Mouse (Mus musculus): ENCODE data around the gene Dmgdh. TPM values are rescaled to one million over a fixed set of nuclear protein-coding genes. Genes with fewer than 3 reads are reported as not detected.

Dmgdh gene
- polyA plus RNA-seq, 1 experiment = 0.17 TPM

GRCm38 (mm10) chr13:93723455-93723854, 49.2 kb downstream of the Dmgdh start:
- Histone ChIP-seq H3K27me3 (ENCODE audit: control insufficient read depth, insufficient read depth, low read length) (no peaks in the 10 kb centered on the region), H3K36me3 (ENCODE audit: control insufficient read depth, insufficient read depth, low read length) (no peaks in the 10 kb centered on the region), H3K27ac (ENCODE audit: control insufficient read depth, insufficient read depth, low read depth, low read length) (no peak overlapping the region), H3K4me1 (ENCODE audit: control insufficient read depth, insufficient read depth, low read length) (no peaks in the 10 kb centered on the region), H3K4me3 (ENCODE audit: control insufficient read depth, low read depth, low read length) (no peak overlapping the region)
- TF ChIP-seq POLR2A (IDR thresholded peaks at IDR 0.05; ENCODE audit: control insufficient read depth, low read depth, low read length) = no peak

- H3K27ac ChIP-seq (ENCODE audit: control insufficient read depth, insufficient read depth, low read depth, low read length) = no peak overlapping the region
- no peak overlapping the region for H3K4me3 ChIP-seq (ENCODE audit: control insufficient read depth, low read depth, low read length)
- H3K27me3 ChIP-seq (ENCODE audit: control insufficient read depth, insufficient read depth, low read length) = no peaks in the 10 kb centered on the region
- H3K4me1 ChIP-seq (ENCODE audit: control insufficient read depth, insufficient read depth, low read length) = no peaks in the 10 kb centered on the region
- H3K36me3 ChIP-seq (ENCODE audit: control insufficient read depth, insufficient read depth, low read length) = no peaks in the 10 kb centered on the region
- peak; percentile 57; the same call in 1 of the 2 replicates for TF ChIP-seq CTCF (IDR thresholded peaks at IDR 0.05; ENCODE audit: control insufficient read depth, insufficient read depth, insufficient replicate concordance, low read depth, low read length)
- no peak for TF ChIP-seq POLR2A (IDR thresholded peaks at IDR 0.05; ENCODE audit: control insufficient read depth, low read depth, low read length)
Observed at GRCm38 (mm10) chr13:93724206-93724605, 50.0 kb downstream of the Dmgdh start.

- TF ChIP-seq CTCF (IDR thresholded peaks at IDR 0.05; ENCODE audit: control insufficient read depth, insufficient read depth, insufficient replicate concordance, low read depth, low read length) = no peak
- TF ChIP-seq POLR2A (IDR thresholded peaks at IDR 0.05; ENCODE audit: control insufficient read depth, low read depth, low read length) = no peak
- Histone ChIP-seq H3K4me1 (ENCODE audit: control insufficient read depth, insufficient read depth, low read length) (no peaks in the 10 kb centered on the region), H3K4me3 (ENCODE audit: control insufficient read depth, low read depth, low read length) (no peak overlapping the region), H3K27me3 (ENCODE audit: control insufficient read depth, insufficient read depth, low read length) (no peaks in the 10 kb centered on the region), H3K27ac (ENCODE audit: control insufficient read depth, insufficient read depth, low read depth, low read length) (no peak overlapping the region), H3K36me3 (ENCODE audit: control insufficient read depth, insufficient read depth, low read length) (no peaks in the 10 kb centered on the region)
Observed at GRCm38 (mm10) chr13:93735131-93735636, 61.0 kb downstream of the Dmgdh start.

- Histone ChIP-seq H3K36me3 (ENCODE audit: control insufficient read depth, insufficient read depth, low read length) (no peaks in the 10 kb centered on the region), H3K4me1 (ENCODE audit: control insufficient read depth, insufficient read depth, low read length) (no peaks in the 10 kb centered on the region), H3K4me3 (ENCODE audit: control insufficient read depth, low read depth, low read length) (no peak overlapping the region), H3K27me3 (ENCODE audit: control insufficient read depth, insufficient read depth, low read length) (no peaks in the 10 kb centered on the region), H3K27ac (ENCODE audit: control insufficient read depth, insufficient read depth, low read depth, low read length) (no peak overlapping the region)
- TF ChIP-seq POLR2A (IDR thresholded peaks at IDR 0.05; ENCODE audit: control insufficient read depth, low read depth, low read length) (no peak), CTCF (IDR thresholded peaks at IDR 0.05; ENCODE audit: control insufficient read depth, insufficient read depth, insufficient replicate concordance, low read depth, low read length) (no peak)
Observed at GRCm38 (mm10) chr13:93744118-93744517, 69.9 kb downstream of the Dmgdh start.

GRCm38 (mm10) chr13:93752597-93753400, 78.6 kb downstream of the Dmgdh start:
- Histone ChIP-seq H3K27me3 (ENCODE audit: control insufficient read depth, insufficient read depth, low read length) (no peaks in the 10 kb centered on the region), H3K4me3 (ENCODE audit: control insufficient read depth, low read depth, low read length) (no peak overlapping the region), H3K36me3 (ENCODE audit: control insufficient read depth, insufficient read depth, low read length) (no peaks in the 10 kb centered on the region), H3K4me1 (ENCODE audit: control insufficient read depth, insufficient read depth, low read length) (no peaks in the 10 kb centered on the region), H3K27ac (ENCODE audit: control insufficient read depth, insufficient read depth, low read depth, low read length) (no peak overlapping the region)
- TF ChIP-seq CTCF (IDR thresholded peaks at IDR 0.05; ENCODE audit: control insufficient read depth, insufficient read depth, insufficient replicate concordance, low read depth, low read length) (no peak), POLR2A (IDR thresholded peaks at IDR 0.05; ENCODE audit: control insufficient read depth, low read depth, low read length) (no peak)

GRCm38 (mm10) chr13:93755084-93755483, 80.9 kb downstream of the Dmgdh start:
- TF ChIP-seq CTCF (IDR thresholded peaks at IDR 0.05; ENCODE audit: control insufficient read depth, insufficient read depth, insufficient replicate concordance, low read depth, low read length) = no peak
- TF ChIP-seq POLR2A (IDR thresholded peaks at IDR 0.05; ENCODE audit: control insufficient read depth, low read depth, low read length) = no peak
- no peaks in the 10 kb centered on the region for H3K4me1 ChIP-seq (ENCODE audit: control insufficient read depth, insufficient read depth, low read length)
- H3K4me3 ChIP-seq (ENCODE audit: control insufficient read depth, low read depth, low read length) = no peak overlapping the region
- no peaks in the 10 kb centered on the region for H3K36me3 ChIP-seq (ENCODE audit: control insufficient read depth, insufficient read depth, low read length)
- no peak overlapping the region for H3K27ac ChIP-seq (ENCODE audit: control insufficient read depth, insufficient read depth, low read depth, low read length)
- H3K27me3 ChIP-seq (ENCODE audit: control insufficient read depth, insufficient read depth, low read length) = no peaks in the 10 kb centered on the region

- Histone ChIP-seq H3K4me3 (ENCODE audit: control insufficient read depth, low read depth, low read length) (no peak overlapping the region), H3K27me3 (ENCODE audit: control insufficient read depth, insufficient read depth, low read length) (no peaks in the 10 kb centered on the region), H3K36me3 (ENCODE audit: control insufficient read depth, insufficient read depth, low read length) (no peaks in the 10 kb centered on the region), H3K4me1 (ENCODE audit: control insufficient read depth, insufficient read depth, low read length) (no peaks in the 10 kb centered on the region), H3K27ac (ENCODE audit: control insufficient read depth, insufficient read depth, low read depth, low read length) (no peak overlapping the region)
- TF ChIP-seq POLR2A (IDR thresholded peaks at IDR 0.05; ENCODE audit: control insufficient read depth, low read depth, low read length) = no peak
- TF ChIP-seq CTCF (IDR thresholded peaks at IDR 0.05; ENCODE audit: control insufficient read depth, insufficient read depth, insufficient replicate concordance, low read depth, low read length) = no peak
Observed at GRCm38 (mm10) chr13:93756674-93757073, 82.4 kb downstream of the Dmgdh start.

All from testis, adult 2 months (tissue).